In the genomic region with DNA sequence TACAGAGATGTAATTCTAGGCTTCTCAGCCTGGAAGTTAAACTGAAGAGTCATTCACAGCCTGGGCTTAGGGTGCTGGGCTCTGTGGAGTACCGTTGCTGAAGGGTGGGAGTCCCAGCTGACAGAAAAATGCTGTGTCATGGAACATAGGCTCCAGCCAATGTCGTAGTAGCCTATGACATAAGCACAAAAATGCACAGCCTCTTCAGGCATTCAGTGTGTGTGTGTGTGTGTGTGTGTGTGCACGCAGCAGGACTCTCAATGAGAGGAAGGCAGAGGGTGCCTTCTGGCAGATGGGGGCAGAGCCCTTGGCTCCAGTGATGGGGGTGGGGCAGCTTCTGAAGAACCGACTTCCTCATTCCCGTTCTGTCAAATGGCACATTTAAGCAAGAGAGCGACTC, we compare ENCODE assay signal across 9 mouse cellular contexts.
DNase-seq lines count a peak whose midpoint lies in the region; ATAC-seq lines count a peak whose summit lies in the region.
"Had no signal": no experiment of that assay in that cellular context is flagged by ENCODE, and none has a peak within 500 bp of the region (broad histone marks: within the 10 kb centered on the region; RNA-seq: fewer than 3 reads in every experiment).

No protein-coding gene starts in this region.

- H3K9ac ChIP-seq in intestine, embryonic 14.5 days (ENCODE audit: low read length), result no peak overlapping the region
- H3K9ac ChIP-seq in intestine, embryonic 15.5 days, result no peak overlapping the region
- no peak overlapping the region for H3K9ac ChIP-seq in hindbrain, embryonic 14.5 days
- no peak overlapping the region for H3K9ac ChIP-seq in midbrain, embryonic 14.5 days (replicated peaks; ENCODE audit: low read length)

- H3K4me1 ChIP-seq in intestine, embryonic 14.5 days (replicated peaks; ENCODE audit: control insufficient read depth, insufficient read depth, low read length), result no peaks in the 10 kb centered on the region
- H3K4me1 ChIP-seq in intestine, embryonic 15.5 days (replicated peaks), result no peaks in the 10 kb centered on the region; the same call in 1 of the 2 replicates
- peaks cover 12% of the 10 kb centered on the region for H3K4me1 ChIP-seq in hindbrain, embryonic 14.5 days (replicated peaks; ENCODE audit: control insufficient read depth, insufficient read depth, low read length)
- peaks cover 15% of the 10 kb centered on the region for H3K4me1 ChIP-seq in midbrain, embryonic 14.5 days (ENCODE audit: control insufficient read depth, insufficient read depth, low read length)

- H3K9me3 ChIP-seq in intestine, embryonic 14.5 days (ENCODE audit: control insufficient read depth, low read length), result no peaks in the 10 kb centered on the region
- no peaks in the 10 kb centered on the region for H3K9me3 ChIP-seq in intestine, embryonic 15.5 days
- H3K9me3 ChIP-seq in hindbrain, embryonic 14.5 days (ENCODE audit: control insufficient read depth, low read length), result no peaks in the 10 kb centered on the region
- H3K9me3 ChIP-seq in midbrain, embryonic 14.5 days (ENCODE audit: control insufficient read depth, low read length), result no peaks in the 10 kb centered on the region

- peak; percentile 49 for DNase-seq in intestine, embryonic 14.5 days (ENCODE audit: low spot score)
- DNase-seq in c-Kit-positive CD71-positive TER-119-positive erythroid progenitor cells, embryonic 14.5 days (ENCODE audit: low spot score), result peak; percentile 0
- DNase-seq in hindbrain, embryonic 14.5 days (ENCODE audit: low spot score), result no peak
- peak; percentile 61 for DNase-seq in midbrain, embryonic 14.5 days
- no peak for DNase-seq in cerebellum, postnatal 4 days (ENCODE audit: low spot score in 2 of 2)
- no peak for DNase-seq in spleen, postnatal 10 days (ENCODE audit: low spot score in 2 of 2)

- no peak overlapping the region for H3K4me3 ChIP-seq in intestine, embryonic 14.5 days (ENCODE audit: low read depth, low read length)
- no peak overlapping the region for H3K4me3 ChIP-seq in intestine, embryonic 15.5 days (replicated peaks)
- no peak overlapping the region for H3K4me3 ChIP-seq in hindbrain, embryonic 14.5 days (replicated peaks; ENCODE audit: low read length)
- H3K4me3 ChIP-seq in midbrain, embryonic 14.5 days (replicated peaks; ENCODE audit: low read depth, low read length), result no peak overlapping the region

- WGBS in intestine, embryonic 14.5 days, result 10% methylated on average over 6 of the region's 6 CpGs
- 13% methylated on average over 6 of the region's 6 CpGs for WGBS in intestine, embryonic 15.5 days
- WGBS in hindbrain, embryonic 14.5 days, result 10% methylated on average over 6 of the region's 6 CpGs
- WGBS in midbrain, embryonic 14.5 days, result 7% methylated on average over 6 of the region's 6 CpGs

- H3K4me2 ChIP-seq in intestine, embryonic 14.5 days (ENCODE audit: low read length), result no peak overlapping the region
- no peak overlapping the region for H3K4me2 ChIP-seq in intestine, embryonic 15.5 days (replicated peaks)
- H3K4me2 ChIP-seq in hindbrain, embryonic 14.5 days (replicated peaks), result no peak overlapping the region; the same call in 1 of the 2 replicates
- no peak overlapping the region for H3K4me2 ChIP-seq in midbrain, embryonic 14.5 days (ENCODE audit: low read length)

- H3K27ac ChIP-seq in intestine, embryonic 14.5 days (ENCODE audit: low read depth), result no peak overlapping the region
- no peak overlapping the region for H3K27ac ChIP-seq in intestine, embryonic 15.5 days
- no peak overlapping the region for H3K27ac ChIP-seq in hindbrain, embryonic 14.5 days
- no peak overlapping the region for H3K27ac ChIP-seq in midbrain, embryonic 14.5 days (replicated peaks; ENCODE audit: low read depth, low read length)

- H3K27me3 ChIP-seq in intestine, embryonic 14.5 days (replicated peaks; ENCODE audit: control insufficient read depth, insufficient read depth, low read length), result no peaks in the 10 kb centered on the region
- H3K27me3 ChIP-seq in intestine, embryonic 15.5 days (replicated peaks), result no peaks in the 10 kb centered on the region
- H3K27me3 ChIP-seq in hindbrain, embryonic 14.5 days (ENCODE audit: control insufficient read depth, insufficient read depth, low read length), result no peaks in the 10 kb centered on the region
- no peaks in the 10 kb centered on the region for H3K27me3 ChIP-seq in midbrain, embryonic 14.5 days (ENCODE audit: control insufficient read depth, insufficient read depth, low read length)

- ATAC-seq in intestine, embryonic 14.5 days (replicated peaks; ENCODE audit: low FRiP score, low TSS enrichment, low read depth), result no peak
- no peak for ATAC-seq in intestine, embryonic 15.5 days
- peak; percentile 54; the same call in 1 of the 2 replicates for ATAC-seq in hindbrain, embryonic 14.5 days (ENCODE audit: low FRiP score)
- ATAC-seq in midbrain, embryonic 14.5 days (ENCODE audit: low FRiP score, low TSS enrichment), result peak; percentile 53; the same call in 1 of the 2 replicates
- no peak for ATAC-seq in cerebellum, adult (ENCODE audit: insufficient number of reproducible peaks, low FRiP score, low TSS enrichment)

- no peaks in the 10 kb centered on the region for H3K36me3 ChIP-seq in intestine, embryonic 14.5 days (ENCODE audit: control insufficient read depth, insufficient read depth, low read length)
- no peaks in the 10 kb centered on the region for H3K36me3 ChIP-seq in intestine, embryonic 15.5 days
- no peaks in the 10 kb centered on the region for H3K36me3 ChIP-seq in hindbrain, embryonic 14.5 days (replicated peaks; ENCODE audit: control insufficient read depth, insufficient read depth)
- H3K36me3 ChIP-seq in midbrain, embryonic 14.5 days (ENCODE audit: control insufficient read depth, insufficient read depth, low read length), result no peaks in the 10 kb centered on the region
- H3K36me3 ChIP-seq: G1E had no signal

Comparison
In these comparisons a context has a peak if more than half of its experiments do, and no peak if none do; other contexts are left out.
1. ATAC-seq: peak in hindbrain, embryonic 14.5 days (single experiment) and midbrain, embryonic 14.5 days (single experiment); none in intestine, embryonic 14.5 days (single experiment), intestine, embryonic 15.5 days (single experiment) and cerebellum, adult (single experiment).
2. DNase-seq: peak in intestine, embryonic 14.5 days (single experiment), c-Kit-positive CD71-positive TER-119-positive erythroid progenitor cells, embryonic 14.5 days (single experiment) and midbrain, embryonic 14.5 days (single experiment); none in hindbrain, embryonic 14.5 days (single experiment), cerebellum, postnatal 4 days (0 of 2) and spleen, postnatal 10 days (0 of 2).